Mouse (Mus musculus) liver, postnatal 0 days (tissue): ENCODE results near the gene Il1b.

Source experiments
- CTCF ChIP-seq: sonication (generic); IDR thresholded peaks from 2 replicates; pipeline ENCODE4 v1.5.1; 2016; ENCODE audit warnings: antibody characterized with exemption, low read depth
- EP300 ChIP-seq: IDR thresholded peaks from 2 replicates; pipeline ENCODE4 v1.6.1; 2016; ENCODE audit warnings: antibody characterized with exemption, low read depth, mild to moderate bottlenecking

GRCm38 (mm10) chr2:129410344-129410743 is 39.4 kb upstream of the Il1b start:
- TF ChIP-seq CTCF (no peak), EP300 (0 out of 2 replicates have a peak, but pooled peaks have one; percentile 13)
